Mouse (Mus musculus) gastrocnemius, adult 18-20 months (tissue): ENCODE measurements at regions not wholly inside any gene's neighbourhood (a gene's known extent, or its start where the extent isn't known, plus 50 kb on each side); places are given as distances from the start of the nearest gene placed in this dataset.

ENCODE experiments used
- DNase-seq: peaks from one replicate; pipeline ENCODE4 v3.0.0; 2021; ENCODE audit warnings: low spot score

DNA sequence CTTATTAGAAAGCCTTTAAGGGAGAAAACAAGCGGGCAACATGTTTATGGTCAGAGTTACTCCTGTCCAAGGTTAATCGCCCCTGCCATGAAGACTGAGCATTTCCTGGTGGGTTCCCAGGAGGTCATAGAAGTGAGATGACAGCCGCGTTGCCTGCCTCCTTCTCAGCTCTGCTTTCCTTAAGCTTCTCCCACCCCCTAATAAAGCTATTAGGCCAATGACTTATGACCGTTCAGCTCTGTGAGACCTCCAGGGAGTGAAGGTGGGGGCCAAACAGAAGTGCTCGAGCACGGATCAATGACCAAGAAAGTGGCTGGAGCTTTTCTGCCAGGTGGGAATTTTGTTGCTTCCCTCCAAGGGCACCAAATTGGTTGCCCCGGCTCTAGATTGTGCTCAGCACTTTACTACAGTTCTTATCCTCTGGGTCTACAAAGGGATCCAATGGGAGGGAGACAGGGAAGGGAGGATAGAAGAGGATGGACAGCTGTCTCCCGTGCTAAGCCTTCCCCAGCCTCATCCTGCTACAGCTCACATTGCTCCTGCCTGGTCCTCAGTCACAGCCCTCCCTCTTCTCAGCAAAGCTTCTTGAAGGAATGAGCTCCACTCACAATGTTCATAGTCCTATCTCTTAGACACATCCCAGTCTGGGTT is 151.1 kb upstream of the Ppp2r3a start:
- DNase-seq: no peak

DNA sequence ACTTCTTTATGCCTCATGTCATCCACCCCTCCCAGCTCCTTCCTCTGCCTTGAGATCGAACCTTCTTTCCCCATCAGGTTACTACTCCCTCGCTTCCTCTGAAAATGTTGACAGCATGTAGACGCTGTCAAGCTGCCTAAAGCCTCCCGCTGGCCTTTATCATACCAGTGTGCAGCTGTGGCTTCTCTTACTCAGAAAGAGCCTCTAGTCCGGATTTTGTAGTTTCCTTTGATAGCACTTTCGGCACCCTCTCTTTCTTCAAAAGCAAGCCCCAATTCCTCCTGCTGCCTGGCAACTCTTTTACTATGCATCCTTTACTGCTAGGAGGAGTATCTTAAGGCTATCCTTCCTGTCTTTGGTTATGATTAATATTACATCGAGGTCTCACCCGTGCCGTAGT is 149.8 kb upstream of the Ppp2r3a start:
- DNase-seq: no peak

- DNase-seq: no peak
These were observed 147.3 kb upstream of the Ppp2r3a start for GRCm38 (mm10) chr9:101398858-101399257.

- DNase-seq: no peak
These were observed 117.8 kb upstream of the Ppp2r3a start for GRCm38 (mm10) chr9:101369380-101369779.

DNA sequence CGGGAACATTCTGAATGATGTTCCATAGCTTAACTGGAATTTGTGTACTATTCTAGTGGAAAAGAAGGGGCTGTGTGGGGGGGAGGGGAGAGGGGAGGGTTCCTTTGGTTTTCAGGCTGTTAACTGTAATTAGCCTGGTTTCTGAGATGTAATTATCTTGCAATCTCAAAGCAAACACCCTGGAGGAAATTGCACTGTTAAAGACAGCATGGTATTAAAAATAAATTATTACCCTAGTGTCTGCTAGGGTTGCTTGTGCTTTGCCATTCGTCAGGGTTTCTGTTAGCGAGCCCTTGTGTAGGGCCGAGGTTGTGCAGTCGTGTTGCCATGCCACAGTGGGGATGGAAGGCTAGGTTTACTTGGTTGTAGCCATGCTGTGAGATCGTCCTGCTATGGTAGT is 105.0 kb upstream of the Ppp2r3a start:
- DNase-seq: no peak

GRCm38 (mm10) chr9:101348771-101349170 is 97.2 kb upstream of the Ppp2r3a start:
- no peak for DNase-seq

DNA sequence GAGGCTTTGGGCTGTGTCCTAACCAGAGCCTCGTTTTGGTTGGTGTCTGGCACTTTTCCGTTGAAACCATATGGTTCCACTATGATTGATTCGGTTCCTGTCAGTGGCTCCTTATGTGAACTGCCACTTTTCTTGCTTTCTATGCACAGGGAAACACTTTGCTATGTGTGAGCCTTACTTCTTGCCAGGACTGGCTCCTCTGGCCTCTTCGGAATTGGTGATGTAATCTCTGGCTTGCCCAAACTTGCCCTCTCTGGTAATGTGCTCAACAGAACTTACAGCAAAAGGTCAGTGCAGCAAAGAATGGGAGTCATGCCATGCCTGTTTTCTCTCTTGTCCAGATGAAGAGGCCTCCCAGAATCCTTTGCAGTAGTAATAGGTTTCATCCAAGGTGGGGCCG is 91.3 kb upstream of the Ppp2r3a start:
- peak; percentile 4 for DNase-seq

- DNase-seq: peak; percentile 38
These were observed 89.3 kb upstream of the Ppp2r3a start for GRCm38 (mm10) chr9:101340796-101341465.

DNA sequence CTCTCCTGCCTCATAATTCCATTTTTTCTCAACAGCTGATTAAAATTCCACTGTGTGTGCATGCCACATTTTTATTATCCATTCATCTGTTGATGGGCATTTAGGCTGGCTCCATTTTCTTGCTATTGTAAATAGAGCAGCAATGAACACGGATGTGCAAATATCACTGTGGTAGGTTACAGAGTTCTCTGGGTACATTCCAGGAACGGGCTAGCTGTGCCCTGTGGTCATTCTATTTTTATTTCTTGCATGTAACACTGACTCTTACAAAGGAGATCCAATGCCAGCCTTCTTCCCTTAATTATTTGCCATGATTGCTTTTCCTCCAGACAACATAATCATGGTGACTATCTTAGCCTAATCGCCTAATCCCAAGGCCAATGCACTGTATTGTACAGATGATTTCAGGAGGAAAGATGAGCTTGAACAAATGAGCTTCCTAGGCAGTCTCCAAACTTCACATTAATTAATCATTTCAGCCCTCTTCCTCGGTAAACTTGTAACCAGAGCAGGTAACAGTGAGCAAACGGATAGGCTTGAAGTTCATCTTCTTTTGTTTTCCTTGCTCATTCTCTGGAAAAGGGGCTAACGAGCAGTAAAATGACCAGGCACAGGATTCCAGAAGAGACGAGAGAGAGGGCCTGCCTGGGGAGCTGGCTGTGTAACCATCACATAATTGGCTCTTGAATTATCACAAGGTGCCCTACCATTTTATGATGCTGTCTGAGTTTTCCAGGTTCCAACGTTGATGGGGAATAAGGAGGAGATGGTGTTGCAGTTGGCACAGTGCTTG is 77.6 kb upstream of the Ppp2r3a start:
- DNase-seq: peak; percentile 57

- no peak for DNase-seq
These were observed 75.4 kb upstream of the Ppp2r3a start for GRCm38 (mm10) chr9:101326961-101327360.

GRCm38 (mm10) chr9:101314036-101314435 is 62.4 kb upstream of the Ppp2r3a start:
- DNase-seq: peak; percentile 57

DNA sequence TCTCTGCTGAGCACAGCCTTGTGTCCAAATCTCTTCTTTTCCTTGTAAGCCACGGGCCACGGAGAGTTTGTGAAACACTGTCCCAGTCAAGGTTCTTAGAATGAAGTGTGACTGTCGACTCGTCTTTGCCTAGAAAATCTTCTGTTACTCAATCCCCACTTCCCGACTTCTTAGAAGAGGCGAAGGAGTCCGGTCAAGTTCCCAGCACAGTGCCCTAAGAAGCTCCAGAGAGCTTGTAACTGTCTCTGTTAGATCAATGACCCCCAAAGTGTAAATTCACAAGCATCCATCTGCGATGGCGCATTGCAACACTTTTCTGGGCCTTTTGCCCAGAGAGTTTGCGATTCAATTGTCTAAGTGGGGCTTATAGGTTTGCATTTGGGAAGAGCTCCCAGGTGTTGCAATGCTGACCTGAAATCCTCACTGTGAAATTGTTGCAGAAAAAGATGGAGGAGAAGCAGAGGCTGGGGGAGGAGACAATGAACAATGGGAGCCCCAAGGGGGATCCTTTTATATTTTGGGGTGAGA is 54.9 kb upstream of the Ppp2r3a start:
- DNase-seq: no peak

DNA sequence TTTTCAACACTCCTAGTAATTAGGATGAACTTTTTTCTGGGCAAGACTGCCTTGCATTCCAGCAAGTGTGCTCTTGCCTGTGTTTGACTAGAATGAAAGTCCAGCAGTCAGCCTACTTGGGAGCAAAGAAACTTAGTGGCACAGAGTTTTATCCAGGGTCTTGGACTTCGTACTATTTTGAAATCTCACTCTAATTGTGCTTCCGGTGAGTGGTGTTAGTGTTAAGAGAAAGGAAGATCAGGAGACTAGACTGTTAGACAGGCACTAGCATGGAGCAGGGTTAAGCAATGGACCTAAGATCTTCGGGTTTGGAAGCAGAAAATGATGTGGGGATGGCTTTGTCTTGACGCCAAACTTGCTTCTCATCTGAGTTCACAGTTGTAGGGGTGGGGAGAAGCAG is 54.1 kb upstream of the Ppp2r3a start:
- DNase-seq: no peak
